Mouse (Mus musculus) cerebellum, postnatal 4 days (tissue): Measurements from ENCODE around the gene Gm21764.
"Not testable (repeated sequence)": the region's sequence is repeated elsewhere in the genome, so short reads cannot be mapped to it uniquely, and the experiment has no call there.

Experiments used
- DNase-seq, 2 experiments: peaks; one replicate each; pipeline ENCODE4 v3.0.0; 2022; ENCODE audit warnings: low spot score in 2 of 2, mixed read lengths in 1 of 2

The Gm21764 gene

DNA sequence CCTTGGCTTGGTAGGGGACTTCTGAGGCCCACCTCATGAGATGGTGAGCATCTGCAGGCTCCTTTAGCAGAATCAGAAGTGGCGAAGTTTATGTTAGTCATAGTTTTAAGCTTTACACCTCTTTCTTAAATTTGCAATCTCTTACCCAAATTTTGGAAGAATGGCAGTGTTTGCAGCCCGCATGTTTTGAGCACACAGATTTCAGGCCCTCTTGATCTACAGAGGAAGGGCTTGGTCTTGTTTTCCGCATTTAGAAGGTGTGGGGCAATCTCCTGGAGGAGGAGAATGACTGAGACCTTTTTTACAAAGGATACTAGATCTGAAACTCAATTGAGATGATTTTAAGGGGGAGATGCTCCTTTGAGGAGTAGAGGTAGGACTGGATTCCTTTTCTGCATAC, at the start of gene Gm21764:
Gm21764 (minus strand) TSS at position 101 of the 400 bp plus-strand sequence.
- not testable (repeated sequence) for DNase-seq

DNA sequence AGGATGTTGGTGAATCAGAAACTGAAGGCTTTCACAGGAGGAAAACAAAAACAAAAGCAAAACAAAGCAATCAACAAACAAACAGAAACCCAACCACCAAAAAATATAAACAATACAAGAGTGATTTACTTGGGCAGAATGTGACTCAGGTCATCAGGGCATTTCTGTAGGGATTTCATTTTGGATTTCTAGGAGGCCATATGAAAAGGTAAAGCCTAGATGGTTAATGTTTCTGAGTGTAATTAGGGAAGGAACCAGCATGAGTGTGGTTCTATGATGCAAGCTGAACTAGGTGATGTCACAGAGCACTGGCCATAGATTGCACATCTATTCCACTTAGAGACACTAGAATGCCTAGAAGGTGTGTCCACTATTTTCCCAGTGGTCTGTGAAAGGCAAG, 27.2 kb upstream of the Gm21764 start, which contains the start of gene Ssty1:
Ssty1 (plus strand) TSS at position 301 of the 400 bp plus-strand sequence.
- not testable (repeated sequence) for DNase-seq
